Mouse (Mus musculus) brain, embryonic 18.5 days (tissue): Measurements from ENCODE around the gene Shd.

ENCODE experiments used
- DNase-seq: peaks from one replicate; pipeline ENCODE4 v3.0.0-alpha.2; 2012; ENCODE audit warnings: low read depth, low spot score

Shd gene

GRCm38 (mm10) chr17:56024931-56025330 is 54.7 kb downstream of the Shd start:
- no peak for DNase-seq
